ENCODE assay signal across 9 mouse cellular contexts in genomic region chr5:145069707-145070106, GRCm38 (mm10). TPM values are rescaled to one million over a fixed set of nuclear protein-coding genes. Genes with fewer than 3 reads are reported as not detected.
DNase-seq lines count a peak whose midpoint lies in the region; ATAC-seq lines count a peak whose summit lies in the region.
"Had no signal": no experiment of that assay in that cellular context is flagged by ENCODE, and none has a peak within 500 bp of the region (broad histone marks: within the 10 kb centered on the region; RNA-seq: fewer than 3 reads in every experiment).

No protein-coding gene starts in this region.

- H3K4me1 ChIP-seq in limb, embryonic 11.5 days (ENCODE audit: control insufficient read depth, insufficient read depth, low read length), result no peaks in the 10 kb centered on the region

- ATAC-seq in limb, embryonic 11.5 days (ENCODE audit: insufficient number of reproducible peaks, low FRiP score, low TSS enrichment, low read depth), result no peak; the same call in 1 of the 2 replicates
- peak; percentile 72 for ATAC-seq in neutrophil, adult 5-6 weeks (ENCODE audit: extremely low read depth, insufficient number of reproducible peaks, low FRiP score, poor library complexity, severe bottlenecking)

- H3K4me3 ChIP-seq in limb, embryonic 11.5 days (ENCODE audit: low read depth, low read length), result no peak overlapping the region

- no peaks in the 10 kb centered on the region for H3K27me3 ChIP-seq in limb, embryonic 11.5 days (ENCODE audit: control insufficient read depth, insufficient read depth, low read length)

- no peak overlapping the region for H3K27ac ChIP-seq in limb, embryonic 11.5 days (replicated peaks; ENCODE audit: low read depth, low read length)

- DNase-seq in 3T3-L1 (ENCODE audit: low read depth, low spot score), result peak; percentile 97
- peak; percentile 85 for DNase-seq in R1 (ENCODE audit: low read depth, low spot score)
- DNase-seq in cerebellum, postnatal 10 days, result peak; percentile 86 to 91
- peak; percentile 72 to 82 for DNase-seq in frontal cortex, postnatal 36 days (ENCODE audit: low spot score in 2 of 2)
- peak; percentile 13 for DNase-seq in kidney, adult 11 months
- DNase-seq in limb, embryonic 11.5 days (ENCODE audit: low spot score), result peak; percentile 87
- peak; percentile 90 for DNase-seq in testis, postnatal 10 days (ENCODE audit: low spot score)

- no peak overlapping the region for H3K9ac ChIP-seq in limb, embryonic 11.5 days (ENCODE audit: low read length)

- WGBS in limb, embryonic 11.5 days, result 3% methylated on average over 5 of the region's 5 CpGs

- no peaks in the 10 kb centered on the region for H3K9me3 ChIP-seq in limb, embryonic 11.5 days (ENCODE audit: control insufficient read depth, low read length)

- no peaks in the 10 kb centered on the region for H3K36me3 ChIP-seq in limb, embryonic 11.5 days (ENCODE audit: control insufficient read depth, insufficient read depth, low read length)

- H3K4me2 ChIP-seq in limb, embryonic 11.5 days (ENCODE audit: low read depth, severe bottlenecking), result no peak overlapping the region

RNA-seq across cellular contexts. Expression of gene Arpc1a, which starts 13.9 kb away (rescaled TPM):
- polyA plus RNA-seq in limb, embryonic 11.5 days (2014; fragmentation: Nextera tagmentation; extraction: Ambion mirVana), result 148 and 152 TPM in 2 replicates
- total RNA-seq in neutrophil, adult 5-6 weeks (2017), result 71.2 and 79.7 TPM in 2 replicates

RNA-seq across cellular contexts. Expression of gene Kpna7, which starts 14.1 kb away (rescaled TPM):
- polyA plus RNA-seq in limb, embryonic 11.5 days (2014; fragmentation: Nextera tagmentation; extraction: Ambion mirVana), result 0.13 and 0.14 TPM in 2 replicates
- total RNA-seq in neutrophil, adult 5-6 weeks (2017), result not detected in 2 replicates
- polyA plus RNA-seq: frontal cortex, adult 2 months had no signal

RNA-seq across cellular contexts. Expression of gene 1700018F24Rik, which starts 26.9 kb away (rescaled TPM):
- polyA plus RNA-seq in limb, embryonic 11.5 days (2014; fragmentation: Nextera tagmentation; extraction: Ambion mirVana), result not detected in 2 replicates
- total RNA-seq in neutrophil, adult 5-6 weeks (2017), result not detected in 2 replicates
- polyA plus RNA-seq: frontal cortex, adult 2 months had no signal

RNA-seq across cellular contexts. Expression of gene Gm4871, which starts 37.2 kb away (rescaled TPM):
- not detected in 2 replicates for polyA plus RNA-seq in limb, embryonic 11.5 days (2014; fragmentation: Nextera tagmentation; extraction: Ambion mirVana)
- not detected in 2 replicates for total RNA-seq in neutrophil, adult 5-6 weeks (2017)
- polyA plus RNA-seq: frontal cortex, adult 2 months had no signal

RNA-seq across cellular contexts. Expression of gene Arpc1b, which starts 44.3 kb away (rescaled TPM):
- 90.5 and 101 TPM in 2 replicates for polyA plus RNA-seq in limb, embryonic 11.5 days (2014; fragmentation: Nextera tagmentation; extraction: Ambion mirVana)
- 524 and 552 TPM in 2 replicates for total RNA-seq in neutrophil, adult 5-6 weeks (2017)

Comparison
In these comparisons a context has a peak if more than half of its experiments do, and no peak if none do; other contexts are left out.
1. DNase-seq: peak in every context shown above with its lines; median percentile 97 in 3T3-L1; 90 in testis, postnatal 10 days; 88 in cerebellum, postnatal 10 days; 87 in limb, embryonic 11.5 days; 85 in R1; 77 in frontal cortex, postnatal 36 days; 13 in kidney, adult 11 months.